Mouse (Mus musculus): ENCODE measurements around the gene Sass6. TPM values are rescaled to one million over a fixed set of nuclear protein-coding genes. Genes with fewer than 3 reads are reported as not detected.

Sass6 gene
- polyA plus RNA-seq, 1 experiment, result 1.7 TPM

GRCm38 (mm10) chr3:116620636-116621370, 26.0 kb downstream of the Sass6 start:
- WGBS, result 90% methylated on average over 7 of the region's 7 CpGs
- no peak for TF ChIP-seq POLR2A (IDR thresholded peaks at IDR 0.05; ENCODE audit: borderline replicate concordance, extremely low read depth, low read depth, low read length)
- TF ChIP-seq CTCF (IDR thresholded peaks at IDR 0.05; ENCODE audit: insufficient read depth, low read length), result no peak
- no peak for DNase-seq
- Histone ChIP-seq H3K4me3 (replicated peaks; ENCODE audit: extremely low read depth, low read depth, low read length) (no peak overlapping the region), H3K4me1 (ENCODE audit: control insufficient read depth, insufficient read depth, low read length) (no peaks in the 10 kb centered on the region)

- Histone ChIP-seq H3K4me1 (ENCODE audit: control insufficient read depth, insufficient read depth, low read length) (no peaks in the 10 kb centered on the region), H3K4me3 (replicated peaks; ENCODE audit: extremely low read depth, low read depth, low read length) (no peak overlapping the region)
- 93% methylated on average over 7 of the region's 7 CpGs for WGBS
- no peak for DNase-seq
- TF ChIP-seq CTCF (IDR thresholded peaks at IDR 0.05; ENCODE audit: insufficient read depth, low read length), result no peak
- TF ChIP-seq POLR2A (IDR thresholded peaks at IDR 0.05; ENCODE audit: borderline replicate concordance, extremely low read depth, low read depth, low read length), result no peak
Measured at GRCm38 (mm10) chr3:116622641-116623040, 27.9 kb downstream of the Sass6 start.

DNA sequence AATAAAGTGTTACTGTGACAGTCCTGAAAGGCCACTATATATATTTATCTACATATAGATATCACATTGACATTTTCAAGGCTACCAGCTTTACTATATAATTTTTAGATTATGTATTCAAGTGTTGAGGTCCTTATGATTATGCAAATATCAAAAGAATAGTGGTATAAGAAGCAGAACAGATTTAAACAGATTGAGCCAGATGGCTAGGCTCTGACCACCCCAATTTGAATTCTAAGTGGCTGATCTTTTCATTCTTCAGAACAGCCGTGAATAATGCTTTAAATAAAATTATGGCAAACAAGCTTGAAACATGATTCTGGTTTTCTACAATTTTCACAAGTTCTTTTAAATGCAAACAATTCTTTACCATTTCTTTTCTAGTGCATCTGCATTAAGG, 36.7 kb downstream of the Sass6 start:
- TF ChIP-seq CTCF (IDR thresholded peaks at IDR 0.05; ENCODE audit: insufficient read depth, low read length) (no peak), POLR2A (IDR thresholded peaks at IDR 0.05; ENCODE audit: borderline replicate concordance, extremely low read depth, low read depth, low read length) (no peak)
- no peaks in the 10 kb centered on the region for H3K4me1 ChIP-seq (ENCODE audit: control insufficient read depth, insufficient read depth, low read length)
- no peak for DNase-seq
- WGBS, result 84% methylated on average over 1 of the region's 1 CpGs
- no peak overlapping the region for H3K4me3 ChIP-seq (replicated peaks; ENCODE audit: extremely low read depth, low read depth, low read length)

DNA sequence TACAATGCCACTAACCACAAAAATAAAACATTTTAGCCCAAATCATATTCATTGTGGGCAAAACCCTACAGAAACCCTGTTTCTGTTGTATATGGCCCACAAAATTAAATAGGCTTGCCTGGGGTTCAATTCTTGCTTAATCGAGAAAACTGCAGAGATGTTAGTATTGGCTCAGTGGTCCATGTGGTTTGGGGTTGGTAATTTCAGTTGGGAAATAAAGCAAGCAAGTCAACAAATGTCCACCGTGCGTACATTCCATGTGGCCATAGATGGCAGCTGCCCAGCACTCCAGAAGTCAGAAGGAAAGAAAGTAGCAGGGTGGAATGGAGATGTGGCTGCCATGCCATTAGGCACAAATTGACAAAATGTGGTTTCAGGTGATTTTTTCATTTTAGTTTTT, 38.2 kb downstream of the Sass6 start:
- 77% methylated on average over 3 of the region's 3 CpGs for WGBS
- TF ChIP-seq POLR2A (IDR thresholded peaks at IDR 0.05; ENCODE audit: borderline replicate concordance, extremely low read depth, low read depth, low read length) (no peak), CTCF (IDR thresholded peaks at IDR 0.05; ENCODE audit: insufficient read depth, low read length) (no peak)
- no peaks in the 10 kb centered on the region for H3K4me1 ChIP-seq (ENCODE audit: control insufficient read depth, insufficient read depth, low read length)

DNA sequence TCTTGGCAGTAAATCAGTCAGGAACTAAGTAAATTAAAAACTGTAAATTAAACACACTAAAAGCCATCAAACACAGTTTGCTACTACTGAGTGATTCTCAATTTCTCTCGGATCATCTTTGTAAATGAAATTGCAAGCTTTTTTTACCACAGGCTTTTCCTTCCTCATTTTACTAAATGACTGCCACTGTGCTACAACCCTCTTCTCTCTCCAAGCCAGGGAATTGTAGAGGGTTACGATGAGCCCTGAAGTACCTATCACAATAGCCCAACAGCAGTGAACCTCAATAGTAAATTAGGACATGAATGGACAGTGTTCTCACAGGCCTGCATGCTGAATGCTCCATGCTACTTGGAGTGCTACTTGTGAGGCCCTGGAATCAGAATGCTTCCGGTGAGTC, 39.3 kb downstream of the Sass6 start:
- no peak for TF ChIP-seq POLR2A (IDR thresholded peaks at IDR 0.05; ENCODE audit: borderline replicate concordance, extremely low read depth, low read depth, low read length)
- no peak for TF ChIP-seq CTCF (IDR thresholded peaks at IDR 0.05; ENCODE audit: insufficient read depth, low read length)
- Histone ChIP-seq H3K4me3 (replicated peaks; ENCODE audit: extremely low read depth, low read depth, low read length) (no peak overlapping the region), H3K4me1 (ENCODE audit: control insufficient read depth, insufficient read depth, low read length) (peaks cover 2% of the 10 kb centered on the region; the same call in 1 of the 2 replicates)
- 86% methylated on average over 3 of the region's 3 CpGs for WGBS
- no peak for DNase-seq

More for the DNA sequence above, 38.2 kb downstream of the Sass6 start:
- no peak overlapping the region for H3K4me3 ChIP-seq (replicated peaks; ENCODE audit: extremely low read depth, low read depth, low read length)
- no peak for DNase-seq

GRCm38 (mm10) chr3:116634853-116635252, 40.1 kb downstream of the Sass6 start:
- TF ChIP-seq POLR2A (IDR thresholded peaks at IDR 0.05; ENCODE audit: borderline replicate concordance, extremely low read depth, low read depth, low read length) (no peak), CTCF (IDR thresholded peaks at IDR 0.05; ENCODE audit: insufficient read depth, low read length) (no peak)
- WGBS, result 89% methylated on average over 8 of the region's 8 CpGs
- Histone ChIP-seq H3K4me1 (ENCODE audit: control insufficient read depth, insufficient read depth, low read length) (peaks cover 2% of the 10 kb centered on the region; the same call in 1 of the 2 replicates), H3K4me3 (replicated peaks; ENCODE audit: extremely low read depth, low read depth, low read length) (no peak overlapping the region)
- no peak for DNase-seq

GRCm38 (mm10) chr3:116635799-116636198, 41.0 kb downstream of the Sass6 start:
- no peak for DNase-seq
- WGBS, result 54% methylated on average over 5 of the region's 5 CpGs

DNA sequence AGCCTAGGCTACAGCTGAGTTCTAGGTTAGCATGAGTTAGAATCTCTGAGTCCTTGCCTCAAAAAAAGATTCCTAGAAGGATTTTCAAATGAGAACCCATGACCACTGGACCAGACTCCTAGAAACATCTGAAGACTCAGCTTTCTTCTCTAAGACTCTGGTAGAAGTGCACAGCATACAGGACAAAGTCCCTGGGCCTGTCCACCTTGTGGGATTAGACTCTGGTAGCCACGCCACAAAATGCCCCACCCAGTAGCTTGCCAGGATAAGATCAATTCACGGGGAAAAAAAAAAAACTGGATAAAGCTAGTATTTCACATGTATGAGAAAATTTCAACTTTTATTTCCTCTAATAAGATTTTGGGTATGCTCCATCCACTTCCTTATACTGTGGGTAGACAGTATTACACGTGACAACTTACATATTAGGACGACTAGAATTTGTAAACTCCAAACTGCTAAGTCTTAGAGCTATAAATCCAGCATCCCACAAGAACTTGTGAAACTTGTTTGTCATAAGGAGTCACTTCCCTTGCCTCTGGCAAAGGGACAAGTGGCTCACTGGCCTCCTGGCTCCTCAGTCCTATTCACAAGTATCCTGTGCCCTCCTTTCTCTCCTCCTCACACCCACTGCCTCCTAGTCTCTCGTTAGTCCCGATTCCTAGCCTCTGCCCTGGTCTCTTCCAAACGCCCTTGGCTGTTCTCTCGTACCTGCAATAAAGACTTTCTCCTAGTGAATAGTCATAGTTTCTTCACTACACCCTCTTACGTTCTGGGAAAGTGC, 43.1 kb downstream of the Sass6 start:
- no peak for DNase-seq
- peaks cover 2% of the 10 kb centered on the region; the same call in 1 of the 2 replicates for H3K4me1 ChIP-seq (ENCODE audit: control insufficient read depth, insufficient read depth, low read length)
- no peak overlapping the region for H3K4me3 ChIP-seq (replicated peaks; ENCODE audit: extremely low read depth, low read depth, low read length)
- TF ChIP-seq CTCF (IDR thresholded peaks at IDR 0.05; ENCODE audit: insufficient read depth, low read length), result no peak
- TF ChIP-seq POLR2A (IDR thresholded peaks at IDR 0.05; ENCODE audit: borderline replicate concordance, extremely low read depth, low read depth, low read length), result no peak
- WGBS, result 68% methylated on average over 9 of the region's 9 CpGs

More at GRCm38 (mm10) chr3:116635799-116636198, 41.0 kb downstream of the Sass6 start:
- TF ChIP-seq POLR2A (IDR thresholded peaks at IDR 0.05; ENCODE audit: borderline replicate concordance, extremely low read depth, low read depth, low read length) (no peak), CTCF (IDR thresholded peaks at IDR 0.05; ENCODE audit: insufficient read depth, low read length) (no peak)
- Histone ChIP-seq H3K4me1 (ENCODE audit: control insufficient read depth, insufficient read depth, low read length) (peaks cover 2% of the 10 kb centered on the region; the same call in 1 of the 2 replicates), H3K4me3 (replicated peaks; ENCODE audit: extremely low read depth, low read depth, low read length) (no peak overlapping the region)

- no peak for DNase-seq
- no peak overlapping the region for H3K4me3 ChIP-seq (replicated peaks; ENCODE audit: extremely low read depth, low read depth, low read length)
- WGBS, result 64% methylated on average over 7 of the region's 7 CpGs
- peaks cover 2% of the 10 kb centered on the region; the same call in 1 of the 2 replicates for H3K4me1 ChIP-seq (ENCODE audit: control insufficient read depth, insufficient read depth, low read length)
- TF ChIP-seq POLR2A (IDR thresholded peaks at IDR 0.05; ENCODE audit: borderline replicate concordance, extremely low read depth, low read depth, low read length) (no peak), CTCF (IDR thresholded peaks at IDR 0.05; ENCODE audit: insufficient read depth, low read length) (no peak)
Measured at GRCm38 (mm10) chr3:116638572-116638971, 43.8 kb downstream of the Sass6 start.

Measured in lung, adult 2 months (tissue).